Mouse (Mus musculus): ENCODE results near the gene Dct.

DNA sequence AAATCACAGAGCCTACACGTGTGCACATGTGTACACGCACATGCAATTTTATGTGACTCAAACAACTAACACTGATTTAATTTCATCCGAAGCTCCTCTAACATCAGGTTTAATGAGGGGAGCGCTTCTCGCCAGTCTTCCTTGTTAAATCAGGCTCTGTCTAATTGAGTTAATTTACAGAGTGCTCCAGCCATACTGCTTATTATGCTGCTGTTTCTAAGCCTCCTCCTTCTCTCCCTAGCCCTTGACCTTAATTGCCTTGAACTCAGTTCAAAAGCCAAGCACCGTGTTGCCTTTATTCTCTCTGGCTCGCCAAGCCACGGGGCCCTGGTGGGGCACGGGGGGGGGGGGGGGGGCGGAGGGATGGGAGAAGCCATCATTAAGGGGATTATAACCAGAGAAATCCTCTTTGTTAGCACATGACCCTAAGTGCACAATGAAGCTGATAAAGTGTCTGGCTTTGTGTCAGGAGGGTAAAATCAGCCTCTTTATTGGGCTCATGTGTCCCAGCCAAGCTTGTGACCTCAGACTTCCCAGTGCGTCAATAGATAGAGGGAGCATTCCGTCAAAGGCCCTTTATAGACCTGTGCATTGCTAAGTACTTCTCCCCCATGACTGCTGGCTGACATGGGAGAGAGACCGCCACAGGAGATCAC lies at the start of gene Dct:
- TF ChIP-seq CTCF (IDR thresholded peaks at IDR 0.05; ENCODE audit: extremely low read depth, insufficient read length, insufficient replicate concordance, low read depth, low read length): no peak
- TF ChIP-seq POLR2A (IDR thresholded peaks at IDR 0.05; ENCODE audit: low read depth, low read length): no peak

Measured in small intestine, adult 2 months (tissue).